Mouse (Mus musculus) embryonic fibroblast, embryonic 13.5 days (primary cell): ENCODE measurements at regions not wholly inside any gene's neighbourhood (a gene's known extent, or its start where the extent isn't known, plus 50 kb on each side); places are given as distances from the start of the nearest gene placed in this dataset.

Source experiments
- CTCF ChIP-seq: IDR thresholded peaks from 2 replicates; pipeline ENCODE4 v1.5.1; 2011; ENCODE audit warnings: mild to moderate bottlenecking, control low read depth, low read length, moderate library complexity, borderline replicate concordance; ENCODE audit not compliant: insufficient read depth
- POLR2A ChIP-seq: IDR thresholded peaks from 2 replicates; pipeline ENCODE4 v1.6.1; 2011; ENCODE audit warnings: low read depth, mild to moderate bottlenecking, control low read depth, low read length, moderate library complexity

DNA sequence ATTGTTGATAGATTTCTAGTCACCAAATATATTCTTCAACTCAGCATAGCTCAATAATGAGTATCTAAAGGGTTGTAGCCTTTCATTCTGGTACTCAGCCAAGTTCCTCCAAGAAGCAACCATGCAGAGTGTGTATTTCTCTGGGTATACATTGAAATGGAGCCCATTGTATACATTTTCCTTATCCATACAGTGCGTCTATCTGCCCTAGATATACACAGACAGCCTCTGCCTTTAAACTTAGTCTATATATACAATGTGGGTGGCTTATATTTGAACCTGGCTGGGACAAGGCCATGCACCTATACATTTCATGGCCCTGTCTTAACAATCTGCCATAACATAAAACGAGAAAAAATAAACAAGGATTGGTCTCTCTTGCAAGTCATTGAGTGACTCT is 121.6 kb upstream of the Plxna2 start:
- TF ChIP-seq POLR2A (no peak), CTCF (no peak)
